Mouse (Mus musculus) erythroblast, embryonic 14.5 days (primary cell): ENCODE data around the gene Prkcsh.

Experiments
- GATA1 ChIP-seq: IDR thresholded peaks from 2 replicates; pipeline ENCODE4 v1.6.1; 2012; ENCODE audit warnings: low read length, inconsistent platforms, mixed read lengths
- TAL1 ChIP-seq: IDR thresholded peaks from 3 replicates; pipeline ENCODE4 v1.6.1; 2012; ENCODE audit warnings: low read length, inconsistent platforms, mixed read lengths

DNA sequence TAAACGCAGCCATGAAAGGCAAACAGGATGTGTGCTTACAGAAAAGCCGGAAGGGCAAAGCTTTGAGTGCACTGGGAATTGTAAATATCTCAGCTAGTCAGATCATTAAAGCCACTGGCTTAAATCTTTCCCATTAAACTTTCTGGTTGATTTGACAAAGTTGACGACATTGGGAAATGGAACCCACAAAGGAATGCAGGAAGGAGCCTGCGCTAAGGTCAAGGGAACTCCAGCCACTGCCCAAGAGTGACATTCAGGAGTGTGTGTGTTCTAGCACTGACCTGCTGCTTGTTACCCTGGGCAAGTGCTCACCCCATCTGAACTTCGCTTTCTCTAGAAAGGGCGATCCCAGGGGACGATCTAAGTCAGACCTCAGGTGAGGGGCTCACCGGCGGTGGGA lies 42.5 kb upstream of the Prkcsh start:
- TF ChIP-seq TAL1 (no peak), GATA1 (no peak)
